Mouse (Mus musculus): ENCODE data around the gene B4galnt3. TPM values are rescaled to one million over a fixed set of nuclear protein-coding genes. Genes with fewer than 3 reads are reported as not detected.

B4galnt3 gene
- polyA plus RNA-seq, 2 experiments: 0.13 to 0.18 TPM

GRCm38 (mm10) chr6:120254640-120255039, 39.7 kb downstream of the B4galnt3 start:
- Histone ChIP-seq H3K4me2 (ENCODE audit: low read depth) (no peak overlapping the region), H3K27ac (no peak overlapping the region), H3K27me3 (ENCODE audit: control insufficient read depth, insufficient read depth, low read length) (no peaks in the 10 kb centered on the region), H3K9me3 (ENCODE audit: control insufficient read depth, low read length) (no peaks in the 10 kb centered on the region), H3K36me3 (replicated peaks; ENCODE audit: control insufficient read depth, insufficient read depth, low read depth) (no peaks in the 10 kb centered on the region), H3K4me3 (ENCODE audit: insufficient read depth in 1 of 2, low read depth in 2 of 2, low read length in 2 of 2) (no peak overlapping the region), H3K4me1 (replicated peaks; ENCODE audit: control insufficient read depth in 2 of 2, insufficient read depth in 2 of 2, low read length in 1 of 2) (no peaks in the 10 kb centered on the region), H3K9ac (replicated peaks) (no peak overlapping the region)
- DNase-seq (ENCODE audit: low read depth in 3 of 3, low spot score in 3 of 3) (no peak), ATAC-seq (ENCODE audit: insufficient read depth) (no peak)
- TF ChIP-seq EP300 (IDR thresholded peaks at IDR 0.05; ENCODE audit: low read depth): no peak
- no peak for TF ChIP-seq CTCF (IDR thresholded peaks at IDR 0.05; ENCODE audit: low read depth)
- WGBS (ENCODE audit: insufficient replicate concordance): 55% methylated on average over 4 of the region's 4 CpGs

- H3K9ac ChIP-seq (replicated peaks): no peak overlapping the region
- H3K4me1 ChIP-seq (replicated peaks; ENCODE audit: control insufficient read depth in 2 of 2, insufficient read depth in 2 of 2, low read length in 1 of 2): no peaks in the 10 kb centered on the region
- ATAC-seq (ENCODE audit: insufficient read depth) (no peak), DNase-seq (ENCODE audit: low read depth in 3 of 3, low spot score in 3 of 3) (no peak)
- no peaks in the 10 kb centered on the region for H3K27me3 ChIP-seq (ENCODE audit: control insufficient read depth, insufficient read depth, low read length)
- 57% methylated on average over 2 of the region's 2 CpGs for WGBS (ENCODE audit: insufficient replicate concordance)
- H3K4me3 ChIP-seq (ENCODE audit: insufficient read depth in 1 of 2, low read depth in 2 of 2, low read length in 2 of 2): no peak overlapping the region
- no peaks in the 10 kb centered on the region for H3K9me3 ChIP-seq (ENCODE audit: control insufficient read depth, low read length)
- TF ChIP-seq EP300 (IDR thresholded peaks at IDR 0.05; ENCODE audit: low read depth) (no peak), CTCF (IDR thresholded peaks at IDR 0.05; ENCODE audit: low read depth) (no peak)
- H3K27ac ChIP-seq: no peak overlapping the region
- no peaks in the 10 kb centered on the region for H3K36me3 ChIP-seq (replicated peaks; ENCODE audit: control insufficient read depth, insufficient read depth, low read depth)
- H3K4me2 ChIP-seq (ENCODE audit: low read depth): no peak overlapping the region
Measured at GRCm38 (mm10) chr6:120252741-120253140, 41.6 kb downstream of the B4galnt3 start.

GRCm38 (mm10) chr6:120251010-120251409, 43.3 kb downstream of the B4galnt3 start:
- Histone ChIP-seq H3K4me2 (ENCODE audit: low read depth) (no peak overlapping the region), H3K27me3 (ENCODE audit: control insufficient read depth, insufficient read depth, low read length) (no peaks in the 10 kb centered on the region), H3K9ac (replicated peaks) (no peak overlapping the region), H3K36me3 (replicated peaks; ENCODE audit: control insufficient read depth, insufficient read depth, low read depth) (no peaks in the 10 kb centered on the region), H3K4me1 (replicated peaks; ENCODE audit: control insufficient read depth in 2 of 2, insufficient read depth in 2 of 2, low read length in 1 of 2) (no peaks in the 10 kb centered on the region), H3K4me3 (ENCODE audit: insufficient read depth in 1 of 2, low read depth in 2 of 2, low read length in 2 of 2) (no peak overlapping the region), H3K9me3 (ENCODE audit: control insufficient read depth, low read length) (no peaks in the 10 kb centered on the region), H3K27ac (no peak overlapping the region)
- ATAC-seq (ENCODE audit: insufficient read depth): no peak
- 53% methylated on average over 7 of the region's 7 CpGs for WGBS (ENCODE audit: insufficient replicate concordance)
- TF ChIP-seq CTCF (IDR thresholded peaks at IDR 0.05; ENCODE audit: low read depth): no peak
- no peak for TF ChIP-seq EP300 (IDR thresholded peaks at IDR 0.05; ENCODE audit: low read depth)
- no peak for DNase-seq (ENCODE audit: low read depth in 3 of 3, low spot score in 3 of 3)

- H3K9me3 ChIP-seq (ENCODE audit: control insufficient read depth, low read length): no peaks in the 10 kb centered on the region
- H3K27ac ChIP-seq: no peak overlapping the region
- DNase-seq (ENCODE audit: low read depth in 3 of 3, low spot score in 3 of 3): no peak
- no peak overlapping the region for H3K9ac ChIP-seq (replicated peaks)
- no peak for ATAC-seq (ENCODE audit: insufficient read depth)
- H3K4me2 ChIP-seq (ENCODE audit: low read depth): no peak overlapping the region
- H3K36me3 ChIP-seq (replicated peaks; ENCODE audit: control insufficient read depth, insufficient read depth, low read depth): no peaks in the 10 kb centered on the region
- no peaks in the 10 kb centered on the region for H3K4me1 ChIP-seq (replicated peaks; ENCODE audit: control insufficient read depth in 2 of 2, insufficient read depth in 2 of 2, low read length in 1 of 2)
- TF ChIP-seq EP300 (IDR thresholded peaks at IDR 0.05; ENCODE audit: low read depth): no peak
- no peak for TF ChIP-seq CTCF (IDR thresholded peaks at IDR 0.05; ENCODE audit: low read depth)
- WGBS (ENCODE audit: insufficient replicate concordance): 56% methylated on average over 5 of the region's 5 CpGs
- no peak overlapping the region for H3K4me3 ChIP-seq (ENCODE audit: insufficient read depth in 1 of 2, low read depth in 2 of 2, low read length in 2 of 2)
- no peaks in the 10 kb centered on the region for H3K27me3 ChIP-seq (ENCODE audit: control insufficient read depth, insufficient read depth, low read length)
Measured at GRCm38 (mm10) chr6:120249831-120250230, 44.5 kb downstream of the B4galnt3 start.

- no peaks in the 10 kb centered on the region for H3K27me3 ChIP-seq (ENCODE audit: control insufficient read depth, insufficient read depth, low read length)
- no peaks in the 10 kb centered on the region for H3K9me3 ChIP-seq (ENCODE audit: control insufficient read depth, low read length)
- no peaks in the 10 kb centered on the region for H3K4me1 ChIP-seq (replicated peaks; ENCODE audit: control insufficient read depth in 2 of 2, insufficient read depth in 2 of 2, low read length in 1 of 2)
- no peak overlapping the region for H3K9ac ChIP-seq (replicated peaks)
- no peak overlapping the region for H3K27ac ChIP-seq
- DNase-seq (ENCODE audit: low read depth in 3 of 3, low spot score in 3 of 3) (no peak), ATAC-seq (ENCODE audit: insufficient read depth) (no peak)
- WGBS (ENCODE audit: insufficient replicate concordance): 51% methylated on average over 5 of the region's 5 CpGs
- H3K36me3 ChIP-seq (replicated peaks; ENCODE audit: control insufficient read depth, insufficient read depth, low read depth): no peaks in the 10 kb centered on the region
- TF ChIP-seq CTCF (IDR thresholded peaks at IDR 0.05; ENCODE audit: low read depth) (no peak), EP300 (IDR thresholded peaks at IDR 0.05; ENCODE audit: low read depth) (no peak)
- no peak overlapping the region for H3K4me2 ChIP-seq (ENCODE audit: low read depth)
- H3K4me3 ChIP-seq (ENCODE audit: insufficient read depth in 1 of 2, low read depth in 2 of 2, low read length in 2 of 2): no peak overlapping the region
Measured at GRCm38 (mm10) chr6:120246676-120247075, 47.7 kb downstream of the B4galnt3 start.
